ENCODE assay signal across 30 mouse cellular contexts in genomic region chr19:45734191-45734590, GRCm38 (mm10). TPM values are rescaled to one million over a fixed set of nuclear protein-coding genes. Genes with fewer than 3 reads are reported as not detected.
"Had no signal": no experiment of that assay in that cellular context is flagged by ENCODE, and none has a peak within 500 bp of the region (broad histone marks: within the 10 kb centered on the region; RNA-seq: fewer than 3 reads in every experiment).

No protein-coding gene starts in this region.

- H3K36me3 ChIP-seq: hindbrain, embryonic 10.5 days; hindbrain, embryonic 12.5 days; limb, embryonic 10.5 days; limb, embryonic 12.5 days; liver, embryonic 13.5 days; liver, embryonic 15.5 days had no signal

- ATAC-seq: hindbrain, embryonic 16.5 days; inflammation-experienced regulatory T-cells, adult 6 months; intestine, embryonic 16.5 days had no signal

- H3K9me3 ChIP-seq: hindbrain, embryonic 10.5 days; hindbrain, embryonic 12.5 days; limb, embryonic 10.5 days; limb, embryonic 12.5 days; liver, embryonic 13.5 days; liver, embryonic 15.5 days had no signal

- DNase-seq: gastrocnemius, adult 2 months; gastrocnemius, postnatal 10 days; gastrocnemius, postnatal 25 days; heart, adult 2 months; heart, postnatal 10 days; heart, postnatal 4 days; kidney, adult 18-20 months; kidney, postnatal 14 days; liver; liver, embryonic 13.5 days had no signal

- H3K9ac ChIP-seq: hindbrain, embryonic 12.5 days; hindbrain, embryonic 14.5 days; limb, embryonic 12.5 days; liver, embryonic 13.5 days; liver, embryonic 15.5 days had no signal

- H3K4me3 ChIP-seq: gastrocnemius, adult 2 months; heart, adult 2 months; hindbrain, embryonic 10.5 days; hindbrain, embryonic 12.5 days; layer of hippocampus, adult 2 months; left cerebral cortex, adult 2 months; limb, embryonic 10.5 days; limb, embryonic 12.5 days; liver, embryonic 13.5 days; liver, embryonic 15.5 days had no signal

- H3K4me2 ChIP-seq: heart, embryonic 11.5 days; hindbrain, embryonic 12.5 days; hindbrain, embryonic 14.5 days; limb, embryonic 12.5 days; liver, embryonic 11.5 days; liver, embryonic 13.5 days; liver, embryonic 15.5 days had no signal

- H3K27ac ChIP-seq: gastrocnemius, adult 2 months; heart, adult 2 months; hindbrain, embryonic 10.5 days; hindbrain, embryonic 12.5 days; hindbrain, embryonic 14.5 days; layer of hippocampus, adult 2 months; left cerebral cortex, adult 2 months; limb, embryonic 10.5 days; limb, embryonic 12.5 days; liver, embryonic 13.5 days; liver, embryonic 15.5 days had no signal

RNA-seq across cellular contexts. Expression of gene Fgf8, which starts 8.5 kb away (rescaled TPM):
- total RNA-seq: gastrocnemius, adult 2 months; gastrocnemius, postnatal 10 days; gastrocnemius, postnatal 25 days; gastrocnemius, postnatal 4 days; granulocyte monocyte progenitor cell, adult 5-6 weeks; heart, adult 2 months; heart, postnatal 10 days; layer of hippocampus, adult 2 months; layer of hippocampus, postnatal 10 days; layer of hippocampus, postnatal 25 days; left cerebral cortex, adult 2 months; left cerebral cortex, postnatal 14 days; left cerebral cortex, postnatal 36 days had no signal
- polyA plus RNA-seq: frontal cortex, adult 2 months; heart, adult 2 months; inflammation-experienced regulatory T-cells, adult 6 months; liver, embryonic 13.5 days; liver, embryonic 15.5 days had no signal
